Mouse (Mus musculus) CH12F3 (cell line): ENCODE measurements around the gene Olfr1306.

Source experiments
- in situ Hi-C: fragments of 300-500 bp; cut with MboI; formaldehyde crosslinking; loops from 2 replicates; pipeline ENCODE4 v1.14.3; 2020; ENCODE audit warnings: low sequenced_read_pairs

Olfr1306 gene

DNA sequence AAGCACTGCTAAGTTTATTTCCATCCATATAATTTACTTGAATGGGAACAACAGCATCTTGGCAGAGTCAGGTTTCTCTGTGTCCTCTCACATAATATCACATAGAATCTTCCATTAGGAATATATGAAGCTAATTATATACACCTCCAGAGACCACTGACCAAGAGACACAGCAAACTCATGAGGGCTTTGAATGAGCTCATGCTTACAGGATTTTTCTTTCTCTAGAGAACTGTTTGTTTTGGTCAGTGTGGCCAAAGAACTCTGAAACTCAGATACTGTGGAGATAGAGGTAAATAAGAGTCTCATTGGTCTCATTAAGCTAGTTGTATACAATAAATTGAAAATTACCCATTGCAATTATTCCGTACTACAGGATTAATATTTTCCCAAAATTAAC lies at the start of gene Olfr1306:
TSS of gene Olfr1306 (minus strand) at position 101 of the 400 bp plus-strand sequence.
- in situ Hi-C loops, result no loop called here

DNA sequence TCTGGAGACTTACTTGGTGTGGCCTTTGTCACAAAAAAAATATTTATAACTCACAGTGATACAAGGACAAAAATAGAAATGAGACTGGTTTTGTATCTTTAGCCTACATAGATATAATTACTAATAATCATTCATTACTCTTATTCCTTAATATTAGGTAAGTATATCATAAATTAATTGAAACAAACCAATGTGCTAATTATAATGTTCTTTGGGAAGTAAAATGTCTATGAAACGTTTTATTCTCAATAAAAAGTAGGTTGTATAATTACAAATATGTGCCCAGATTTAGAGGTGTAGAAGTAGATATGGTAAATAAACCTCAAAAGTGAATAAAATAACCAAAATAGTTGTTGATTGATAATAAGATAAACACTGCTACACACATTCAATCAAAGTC lies 48.8 kb upstream of the Olfr1306 start, which contains the start of gene Olfr1308:
TSS of gene Olfr1308 (minus strand) at position 101 of the 400 bp plus-strand sequence.
- in situ Hi-C loops, result no loop called here

DNA sequence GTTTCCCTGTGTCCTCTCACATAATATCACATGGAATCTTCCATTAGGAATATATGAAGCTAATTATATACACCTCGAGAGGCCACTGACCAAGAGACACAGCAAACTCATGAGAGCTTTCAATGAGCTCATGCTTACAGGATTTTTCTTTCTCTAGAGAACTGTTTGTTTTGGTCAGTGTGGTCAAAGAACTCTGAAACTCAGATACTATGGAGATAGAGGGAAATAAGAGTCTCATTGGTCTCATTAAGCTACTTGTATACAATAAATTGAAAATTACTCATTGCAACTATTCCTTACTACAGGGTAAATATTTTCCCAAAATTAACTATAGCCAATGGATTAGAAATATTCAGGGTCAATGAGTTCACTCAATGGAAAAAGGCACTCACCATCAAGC lies 33.3 kb upstream of the Olfr1306 start, which contains the start of gene Olfr1307:
TSS of gene Olfr1307 (minus strand) at position 101 of the 400 bp plus-strand sequence.
- in situ Hi-C loops, result no loop called here

DNA sequence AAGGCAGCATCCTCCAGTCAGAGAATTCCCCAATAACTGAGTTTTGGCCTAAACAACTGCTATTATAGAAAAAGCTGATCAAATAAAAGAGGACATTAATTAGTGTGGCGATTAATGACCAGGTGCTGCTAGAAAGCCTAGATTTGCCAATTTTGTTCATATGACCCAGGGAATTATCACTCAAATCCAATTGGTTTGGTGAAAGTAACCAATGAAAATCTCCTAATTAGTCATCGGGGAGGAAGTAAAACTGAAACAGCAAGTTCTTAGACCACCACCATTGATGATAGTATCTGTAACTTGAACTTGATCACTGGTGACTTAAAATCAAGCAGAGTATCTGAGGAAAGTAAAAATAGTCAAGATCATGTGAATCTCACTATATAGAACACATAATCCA lies 39.0 kb downstream of the Olfr1306 start, which contains the start of gene Olfr1305:
TSS of gene Olfr1305 (minus strand) at position 101 of the 400 bp plus-strand sequence.
- in situ Hi-C loops, result no loop called here
